Mouse (Mus musculus): ENCODE data around the gene Spag6. TPM values are rescaled to one million over a fixed set of nuclear protein-coding genes. Genes with fewer than 3 reads are reported as not detected.
A peak's percentile ranks its signal among the peaks of the same experiment; 100 is the strongest.

The Spag6 gene
- polyA plus RNA-seq, 1 experiment, result not detected

DNA sequence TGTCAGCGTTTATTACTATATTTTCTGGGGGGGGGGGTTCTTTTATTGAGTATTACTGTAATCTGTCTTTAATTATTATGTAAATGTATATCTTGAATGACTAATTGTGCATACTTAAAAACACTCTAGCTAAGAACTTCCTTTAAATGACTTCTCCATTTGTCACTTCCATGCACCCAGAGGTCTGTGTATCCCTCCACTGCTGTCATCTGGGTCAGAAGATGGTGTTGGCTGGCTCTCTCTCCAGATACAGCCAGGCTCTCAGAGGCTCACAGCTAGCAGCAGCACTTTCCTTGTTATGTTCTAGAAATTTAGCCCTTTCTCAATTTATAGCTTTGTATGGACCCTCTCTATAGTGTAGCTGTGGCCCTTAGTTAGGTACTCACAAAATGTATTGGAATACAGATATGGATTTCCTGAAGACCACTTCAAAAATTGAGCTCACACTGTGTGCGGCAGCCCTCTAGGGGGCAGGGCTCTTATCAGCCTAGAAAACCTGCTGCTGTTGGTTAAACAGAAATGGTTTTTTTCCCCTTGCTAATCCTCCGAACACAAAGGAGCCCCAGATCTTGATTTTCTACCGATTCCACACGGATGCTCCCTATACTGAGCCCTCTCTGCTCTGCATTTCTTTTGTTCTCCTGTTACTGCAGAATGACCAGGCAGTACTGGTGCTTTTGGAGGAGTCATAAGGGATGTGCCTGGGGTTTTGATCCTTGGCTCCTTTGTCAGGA is 40.7 kb downstream of the Spag6 start:
- no peak for TF ChIP-seq CTCF (IDR thresholded peaks at IDR 0.05; ENCODE audit: insufficient read depth, low read depth, low read length)
- TF ChIP-seq POLR2A (IDR thresholded peaks at IDR 0.05; ENCODE audit: insufficient read depth, low read depth, low read length), result no peak
- 50% methylated on average over 5 of the region's 5 CpGs for WGBS
- H3K4me3 ChIP-seq (ENCODE audit: insufficient read depth, low read depth, low read length), result no peak overlapping the region
- no peaks in the 10 kb centered on the region for H3K4me1 ChIP-seq (ENCODE audit: control insufficient read depth, insufficient read depth, low read length)
- no peak overlapping the region for H3K27ac ChIP-seq (ENCODE audit: insufficient read depth, low read depth, low read length)

DNA sequence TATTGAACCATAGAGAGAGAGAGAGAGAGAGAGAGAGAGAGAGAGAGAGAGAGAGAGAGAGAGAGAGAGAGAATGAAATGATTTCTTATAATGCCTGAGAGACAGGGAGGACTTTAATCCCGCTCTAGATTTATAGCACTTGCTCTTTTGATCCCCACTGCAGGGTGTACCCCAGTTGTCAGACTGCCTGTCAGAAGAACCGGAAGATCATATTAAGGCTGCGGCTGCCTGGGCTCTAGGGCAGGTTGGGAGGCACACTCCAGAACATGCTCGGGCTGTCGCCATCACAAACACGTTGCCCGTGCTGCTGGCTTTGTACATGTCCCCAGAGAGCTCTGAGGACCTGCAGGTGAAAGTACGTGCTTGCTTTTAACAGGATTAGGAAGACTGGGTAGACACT is 43.2 kb downstream of the Spag6 start:
- WGBS, result 76% methylated on average over 8 of the region's 8 CpGs
- H3K27ac ChIP-seq (ENCODE audit: insufficient read depth, low read depth, low read length), result no peak overlapping the region
- no peak for TF ChIP-seq POLR2A (IDR thresholded peaks at IDR 0.05; ENCODE audit: insufficient read depth, low read depth, low read length)
- TF ChIP-seq CTCF (IDR thresholded peaks at IDR 0.05; ENCODE audit: insufficient read depth, low read depth, low read length), result no peak
- H3K4me3 ChIP-seq (ENCODE audit: insufficient read depth, low read depth, low read length), result no peak overlapping the region
- H3K4me1 ChIP-seq (ENCODE audit: control insufficient read depth, insufficient read depth, low read length), result no peaks in the 10 kb centered on the region

DNA sequence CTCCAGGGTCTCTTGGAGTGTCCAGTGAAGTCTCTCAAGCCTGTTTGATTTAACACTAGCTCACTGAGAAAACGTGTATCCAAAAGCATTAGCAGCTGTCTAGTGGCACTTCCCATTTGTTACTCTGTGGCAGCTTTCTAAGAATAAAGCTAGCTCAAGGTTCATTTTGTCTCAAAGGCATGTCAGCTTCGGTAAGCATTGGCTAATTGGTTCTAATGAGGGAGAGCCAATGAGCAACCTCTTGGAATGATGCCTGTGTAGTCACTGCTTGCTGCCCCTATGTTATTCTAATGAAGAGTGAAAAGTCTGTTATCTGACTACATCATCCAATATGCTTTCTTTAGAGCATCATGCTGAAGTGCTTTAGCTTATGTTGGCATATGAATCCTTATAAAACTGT is 45.4 kb downstream of the Spag6 start:
- WGBS, result 28% methylated on average over 2 of the region's 2 CpGs
- Histone ChIP-seq H3K4me3 (ENCODE audit: insufficient read depth, low read depth, low read length) (no peak overlapping the region), H3K27ac (ENCODE audit: insufficient read depth, low read depth, low read length) (no peak overlapping the region), H3K4me1 (ENCODE audit: control insufficient read depth, insufficient read depth, low read length) (no peaks in the 10 kb centered on the region)
- no peak for TF ChIP-seq POLR2A (IDR thresholded peaks at IDR 0.05; ENCODE audit: insufficient read depth, low read depth, low read length)
- no peak for TF ChIP-seq CTCF (IDR thresholded peaks at IDR 0.05; ENCODE audit: insufficient read depth, low read depth, low read length)

DNA sequence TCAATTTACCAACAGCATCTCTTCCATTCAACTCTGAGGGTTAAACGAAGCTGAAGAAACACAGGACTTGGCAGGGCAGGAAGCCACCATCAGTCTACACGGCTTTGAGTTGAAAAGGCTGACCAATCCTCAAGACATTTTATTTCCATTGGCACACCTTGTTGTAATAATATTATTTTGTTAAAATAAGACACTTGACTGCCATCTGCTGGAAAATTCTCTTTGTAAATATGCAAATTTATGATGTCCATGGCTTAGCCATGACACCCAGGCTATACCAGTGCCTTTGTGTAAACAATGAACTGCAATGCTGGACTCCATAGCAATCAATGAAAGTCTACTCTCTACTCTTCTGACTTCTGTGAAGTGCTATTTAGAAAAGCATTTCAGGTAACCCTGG is 62.3 kb downstream of the Spag6 start:
- Histone ChIP-seq H3K4me3 (ENCODE audit: insufficient read depth, low read depth, low read length) (no peak overlapping the region), H3K27ac (ENCODE audit: insufficient read depth, low read depth, low read length) (no peak overlapping the region), H3K4me1 (ENCODE audit: control insufficient read depth, insufficient read depth, low read length) (no peaks in the 10 kb centered on the region)
- 21% methylated on average over 2 of the region's 2 CpGs for WGBS
- TF ChIP-seq POLR2A (IDR thresholded peaks at IDR 0.05; ENCODE audit: insufficient read depth, low read depth, low read length), result no peak
- no peak for TF ChIP-seq CTCF (IDR thresholded peaks at IDR 0.05; ENCODE audit: insufficient read depth, low read depth, low read length)

DNA sequence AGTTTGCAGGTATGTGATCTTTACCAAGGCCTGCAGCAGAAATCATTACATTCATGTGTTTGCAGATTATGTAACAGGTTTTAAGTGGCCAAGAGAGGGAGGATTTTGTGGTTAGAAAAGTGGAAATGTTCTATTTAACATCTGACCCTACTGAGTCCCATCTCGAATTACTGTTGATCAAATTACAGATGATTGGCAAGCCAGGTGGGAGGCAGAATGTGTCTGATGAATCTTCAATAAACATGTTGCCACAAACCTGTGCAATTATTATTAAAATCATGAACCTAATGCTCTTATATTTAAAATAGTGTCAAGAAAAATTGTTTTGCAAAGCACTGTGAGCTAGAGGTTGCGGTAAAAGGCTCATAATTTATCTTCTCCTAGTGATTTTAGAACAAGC is 71.0 kb downstream of the Spag6 start:
- H3K27ac ChIP-seq (ENCODE audit: insufficient read depth, low read depth, low read length), result no peak overlapping the region
- no peaks in the 10 kb centered on the region for H3K4me1 ChIP-seq (ENCODE audit: control insufficient read depth, insufficient read depth, low read length)
- TF ChIP-seq POLR2A (IDR thresholded peaks at IDR 0.05; ENCODE audit: insufficient read depth, low read depth, low read length) (no peak), CTCF (IDR thresholded peaks at IDR 0.05; ENCODE audit: insufficient read depth, low read depth, low read length) (no peak)
- no peak overlapping the region for H3K4me3 ChIP-seq (ENCODE audit: insufficient read depth, low read depth, low read length)
- 86% methylated on average over 2 of the region's 2 CpGs for WGBS

DNA sequence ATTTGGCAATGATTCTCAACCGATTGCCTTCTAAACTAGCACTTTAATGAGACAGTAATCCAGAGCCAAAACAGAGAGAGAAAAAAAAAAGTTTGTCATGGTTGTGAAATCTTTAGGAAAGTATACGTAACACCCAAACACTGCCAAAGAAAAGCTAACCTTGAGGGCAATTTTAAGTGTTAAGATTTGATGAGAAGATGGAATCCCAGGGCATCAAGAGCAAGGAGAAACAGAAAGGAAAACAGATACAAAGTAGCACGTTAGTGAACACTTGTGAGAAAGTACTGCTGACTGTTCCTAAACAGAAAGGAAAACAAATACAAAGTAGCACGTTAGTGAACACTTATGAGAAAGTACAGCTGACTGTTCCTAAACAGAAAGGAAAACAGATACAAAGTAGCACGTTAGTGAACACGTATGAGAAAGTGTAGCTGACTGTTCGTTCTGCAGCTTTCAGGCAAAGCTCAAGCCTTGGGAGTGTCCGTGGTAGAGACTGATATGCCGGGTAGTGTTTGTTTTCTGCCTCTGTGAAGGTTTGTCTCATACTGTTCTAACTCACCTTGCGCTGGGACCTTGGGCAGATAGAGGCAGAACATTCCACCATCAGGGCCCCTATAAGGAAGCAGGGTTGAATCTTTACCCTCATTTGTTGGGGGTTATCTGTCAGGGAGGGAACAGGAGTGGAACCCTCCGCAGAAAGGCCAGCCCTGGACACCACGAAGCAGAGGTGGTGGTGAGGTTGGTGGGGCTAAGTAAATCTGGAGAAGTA is 71.8 kb downstream of the Spag6 start:
- H3K4me1 ChIP-seq (ENCODE audit: control insufficient read depth, insufficient read depth, low read length), result no peaks in the 10 kb centered on the region
- 0 out of 2 replicates have a peak overlapping the region, but pooled peaks have one; percentile 17 for H3K27ac ChIP-seq (ENCODE audit: insufficient read depth, low read depth, low read length)
- H3K4me3 ChIP-seq (ENCODE audit: insufficient read depth, low read depth, low read length), result no peak overlapping the region
- TF ChIP-seq POLR2A (IDR thresholded peaks at IDR 0.05; ENCODE audit: insufficient read depth, low read depth, low read length), result no peak
- no peak for TF ChIP-seq CTCF (IDR thresholded peaks at IDR 0.05; ENCODE audit: insufficient read depth, low read depth, low read length)
- WGBS, result 70% methylated on average over 12 of the region's 12 CpGs

DNA sequence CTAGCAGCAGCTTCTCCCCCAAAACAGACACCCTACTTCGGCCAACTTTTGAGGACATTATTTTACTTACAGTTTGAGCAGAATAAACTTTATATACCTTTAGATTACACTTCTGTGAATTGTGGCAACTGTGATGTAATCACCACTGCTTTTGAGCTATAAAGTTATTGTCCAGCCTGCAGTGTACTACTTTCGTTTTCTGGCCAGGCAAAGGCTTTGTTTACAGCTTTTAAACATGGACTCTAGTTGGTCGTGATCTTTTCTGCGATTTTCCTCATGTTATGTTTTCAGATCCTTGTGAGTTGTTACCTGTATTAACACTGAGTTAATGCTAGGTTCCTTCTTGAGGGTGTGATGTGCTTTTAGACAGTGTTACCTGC is 72.6 kb downstream of the Spag6 start:
- Histone ChIP-seq H3K4me1 (ENCODE audit: control insufficient read depth, insufficient read depth, low read length) (no peaks in the 10 kb centered on the region), H3K27ac (ENCODE audit: insufficient read depth, low read depth, low read length) (peak overlapping the region; percentile 87), H3K4me3 (ENCODE audit: insufficient read depth, low read depth, low read length) (peak overlapping the region; percentile 76)
- whole genome bisulfite sequencing, result 40% methylated on average over 4 of the region's 4 CpGs
- TF ChIP-seq POLR2A (IDR thresholded peaks at IDR 0.05; ENCODE audit: insufficient read depth, low read depth, low read length) (no peak), CTCF (IDR thresholded peaks at IDR 0.05; ENCODE audit: insufficient read depth, low read depth, low read length) (no peak)

DNA sequence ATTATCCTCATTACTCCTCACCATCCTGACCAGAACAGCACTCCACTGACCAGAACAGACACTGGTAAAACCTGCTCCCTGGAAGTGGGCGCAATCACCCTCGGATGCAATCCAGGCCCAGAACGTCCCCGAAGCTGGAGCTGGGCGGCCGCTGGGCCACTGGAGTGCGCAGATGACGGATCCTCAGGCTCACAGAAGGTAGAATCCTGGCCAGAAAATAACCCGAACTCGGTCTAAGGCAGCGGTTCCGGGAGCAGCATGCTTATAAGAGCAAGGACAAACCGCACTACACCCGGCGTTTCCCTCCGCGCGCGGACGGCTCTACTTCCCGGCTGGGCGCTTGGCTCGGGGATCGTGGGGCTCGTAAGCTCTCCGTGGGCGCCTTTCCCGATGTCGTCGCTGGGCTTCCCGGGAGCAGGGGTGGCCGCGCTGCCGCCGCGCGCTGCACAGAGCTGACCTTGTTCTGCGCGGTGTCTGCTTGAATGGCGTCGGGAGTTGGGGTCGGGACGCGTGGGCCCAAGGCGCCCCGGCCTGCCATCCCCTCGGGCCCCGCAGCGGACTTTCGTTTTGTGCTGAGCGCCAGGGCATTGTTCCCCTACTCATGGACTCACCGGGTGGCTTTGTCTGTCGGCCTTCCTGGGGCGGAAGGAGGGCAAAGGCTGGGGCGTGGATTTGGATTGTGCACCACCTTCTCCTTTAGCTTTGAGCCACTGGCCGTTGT is 73.1 kb downstream of the Spag6 start:
- H3K4me3 ChIP-seq (ENCODE audit: insufficient read depth, low read depth, low read length), result peak overlapping the region; percentile 76
- 1% methylated on average over 56 of the region's 56 CpGs for WGBS
- no peaks in the 10 kb centered on the region for H3K4me1 ChIP-seq (ENCODE audit: control insufficient read depth, insufficient read depth, low read length)
- peak overlapping the region; percentile 87 for H3K27ac ChIP-seq (ENCODE audit: insufficient read depth, low read depth, low read length)
- no peak for TF ChIP-seq CTCF (IDR thresholded peaks at IDR 0.05; ENCODE audit: insufficient read depth, low read depth, low read length)
- TF ChIP-seq POLR2A (IDR thresholded peaks at IDR 0.05; ENCODE audit: insufficient read depth, low read depth, low read length), result no peak; the same call in 1 of the 2 replicates

DNA sequence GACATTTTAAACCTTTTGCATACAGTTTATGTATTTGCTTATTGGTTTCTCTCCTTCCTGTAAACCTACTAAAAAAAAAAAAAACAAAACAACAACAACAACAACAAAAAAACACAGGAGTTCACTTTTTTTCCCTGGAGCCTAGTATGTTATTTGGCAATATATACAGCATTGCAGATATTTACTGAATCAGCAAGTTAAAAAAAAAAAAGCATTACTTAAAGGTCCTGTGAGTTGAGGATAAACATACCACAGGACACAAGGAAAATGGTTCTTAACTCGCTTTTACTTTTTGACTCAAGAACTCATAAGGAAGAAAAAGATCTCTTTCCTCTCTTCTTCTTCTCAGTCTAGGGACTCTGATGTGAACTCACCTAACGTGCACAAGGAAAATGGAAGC is 74.6 kb downstream of the Spag6 start:
- no peaks in the 10 kb centered on the region for H3K4me1 ChIP-seq (ENCODE audit: control insufficient read depth, insufficient read depth, low read length)
- H3K4me3 ChIP-seq (ENCODE audit: insufficient read depth, low read depth, low read length), result no peak overlapping the region
- TF ChIP-seq CTCF (IDR thresholded peaks at IDR 0.05; ENCODE audit: insufficient read depth, low read depth, low read length) (no peak), POLR2A (IDR thresholded peaks at IDR 0.05; ENCODE audit: insufficient read depth, low read depth, low read length) (no peak)
- 99% methylated on average over 2 of the region's 2 CpGs for WGBS
- H3K27ac ChIP-seq (ENCODE audit: insufficient read depth, low read depth, low read length), result no peak overlapping the region

Measured in olfactory bulb, adult 2 months (tissue).